Mouse (Mus musculus): Measurements from ENCODE around the gene Rhbdf1. TPM values are rescaled to one million over a fixed set of nuclear protein-coding genes. Genes with fewer than 3 reads are reported as not detected.

Gene Rhbdf1
- polyA plus RNA-seq (2015; fragmentation: Nextera tagmentation; extraction: Ambion mirVana), result 10.6 and 11.2 TPM in 2 replicates

DNA sequence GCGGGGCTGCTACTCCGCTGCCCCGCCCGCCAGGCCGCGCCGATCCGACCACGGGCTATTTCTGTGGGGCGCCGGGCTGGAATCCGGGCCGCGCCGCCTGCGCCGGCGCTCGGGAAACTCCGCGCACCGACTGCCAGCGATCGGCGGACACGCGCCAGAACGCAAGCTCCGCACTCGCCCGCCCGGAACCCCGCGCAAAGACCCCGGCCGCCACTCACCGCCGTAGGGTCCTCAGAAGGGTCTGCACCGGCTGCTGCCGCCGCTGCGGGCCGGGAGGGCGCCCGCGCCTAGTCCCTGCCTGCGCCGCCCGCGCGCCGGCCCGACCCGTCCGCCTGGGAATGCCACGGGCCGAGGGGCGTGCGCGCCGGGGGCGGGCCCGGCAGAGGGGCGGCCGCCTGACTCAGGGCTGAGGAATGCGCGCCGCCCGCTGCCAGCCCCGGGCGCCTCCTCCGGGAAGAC, at the start of gene Rhbdf1:
Gene Rhbdf1 (minus strand): TSS at position 350 of the 459 bp plus-strand sequence.
- no peak for DNase-seq (ENCODE audit: low spot score)

DNA sequence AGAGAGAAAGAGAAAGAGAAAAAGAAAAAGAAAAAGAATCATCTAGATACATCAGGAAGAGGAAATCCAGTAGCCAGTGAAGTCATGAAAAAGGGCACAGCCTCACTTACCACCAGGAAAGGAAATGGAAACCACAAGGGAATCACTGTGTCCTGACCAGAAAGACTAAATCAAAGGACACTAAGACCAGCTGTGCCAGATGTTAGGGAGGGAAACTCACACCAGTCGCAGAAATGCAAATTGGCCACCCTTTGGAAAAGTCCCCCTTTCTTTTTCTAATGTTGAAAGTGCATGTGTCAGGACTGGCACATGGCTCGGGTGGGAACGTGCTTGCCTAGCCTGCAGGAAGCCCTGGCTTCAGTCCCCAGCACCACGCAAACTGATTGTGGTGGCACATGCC, 49.1 kb upstream of the Rhbdf1 start:
- no peak for DNase-seq (ENCODE audit: low spot score)

DNA sequence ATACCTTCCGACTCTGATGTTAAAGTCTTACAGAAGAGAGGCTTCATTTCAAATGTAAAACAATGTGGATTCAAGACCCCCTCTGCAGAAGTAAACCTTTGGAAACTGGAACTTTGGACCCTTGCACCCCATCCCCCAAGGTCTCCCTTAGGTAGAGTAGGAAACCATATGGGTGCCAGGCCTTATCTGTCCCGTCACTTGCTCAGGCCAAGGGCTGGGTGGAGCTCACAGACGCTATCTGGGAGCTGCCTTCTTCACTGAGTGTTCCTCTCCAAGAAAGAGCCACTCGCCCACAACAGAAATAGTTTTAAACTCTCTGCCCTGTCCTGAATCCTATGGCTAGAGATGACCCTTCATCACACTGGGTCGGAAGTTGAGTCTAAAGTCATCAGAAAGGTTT, 46.9 kb upstream of the Rhbdf1 start:
- no peak for DNase-seq (ENCODE audit: low spot score)

DNA sequence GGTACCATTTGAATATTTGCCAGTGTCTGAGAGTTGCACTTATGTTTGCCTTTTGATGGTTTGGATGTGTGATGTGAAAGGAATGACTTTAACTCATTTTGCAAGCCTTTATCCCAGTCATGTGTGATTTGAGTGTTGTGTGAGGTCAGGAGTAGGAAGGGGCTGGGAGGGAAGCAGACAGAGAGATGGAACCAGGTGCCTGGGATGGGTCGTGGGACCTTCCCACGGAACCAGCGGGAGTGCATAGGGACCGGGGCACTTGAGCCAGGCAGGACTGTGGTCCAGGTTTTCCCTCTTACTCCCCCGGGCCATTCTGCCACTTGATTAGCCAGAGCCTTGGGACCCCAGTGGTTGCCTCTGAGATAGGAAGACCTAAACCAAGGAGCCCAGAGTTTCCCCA, 45.9 kb upstream of the Rhbdf1 start:
- no peak for DNase-seq (ENCODE audit: low spot score)

DNA sequence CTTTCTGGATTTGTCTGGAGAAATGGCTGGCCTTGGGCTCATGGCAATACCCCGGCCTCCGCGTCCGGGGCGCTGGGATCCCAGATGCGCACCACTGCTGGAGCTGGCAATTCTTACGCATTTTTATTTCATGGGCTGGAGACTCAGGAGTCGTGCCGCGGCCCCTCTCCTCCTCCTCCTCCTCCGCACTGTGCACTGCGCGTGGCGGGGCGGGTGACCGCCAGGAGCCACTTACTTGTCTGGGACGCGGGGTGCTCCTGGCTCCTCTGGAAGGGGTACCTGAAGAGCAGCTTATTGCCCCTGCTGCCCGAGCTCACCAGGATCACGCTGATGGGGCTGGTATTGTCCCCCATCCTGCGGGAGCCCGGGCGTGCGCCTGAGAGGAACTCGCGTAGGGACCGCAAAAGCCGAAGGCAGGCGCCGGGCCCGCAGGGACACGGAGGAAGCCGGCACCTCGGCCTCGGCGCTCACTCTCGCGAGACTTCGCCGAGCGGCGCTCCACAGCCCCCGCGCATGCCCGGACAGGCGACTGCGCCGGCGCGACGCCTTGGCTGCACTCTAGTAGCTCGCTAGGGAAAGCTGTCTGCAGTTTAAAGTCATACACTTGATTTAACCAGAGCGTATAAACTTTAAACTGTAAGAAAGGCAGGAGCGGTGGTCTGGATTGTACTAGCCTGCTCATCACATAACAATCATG, 45.2 kb upstream of the Rhbdf1 start, which contains the start of gene Nprl3:
Gene Nprl3 (minus strand): TSS at position 520 of the 697 bp plus-strand sequence.
- DNase-seq (ENCODE audit: low spot score), result peak; percentile 96

DNA sequence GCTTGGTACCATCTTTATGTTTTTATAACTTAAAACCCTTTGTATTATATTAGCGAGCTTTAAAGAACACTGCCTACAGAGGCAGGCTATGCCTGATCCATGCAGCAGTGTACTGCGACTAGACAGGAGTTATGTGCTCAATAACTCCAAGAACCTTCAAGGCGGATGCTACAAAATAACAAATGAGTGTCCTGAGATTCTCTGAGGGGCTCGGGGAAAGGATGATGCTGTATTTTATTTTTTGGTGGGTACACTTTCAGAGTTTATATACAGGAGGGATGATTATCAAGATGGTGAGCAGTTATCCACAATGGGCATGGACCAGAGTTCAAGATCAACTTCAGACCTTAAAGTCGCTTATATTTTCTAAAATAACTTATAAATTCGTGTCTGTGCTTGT, 44.7 kb upstream of the Rhbdf1 start:
- DNase-seq (ENCODE audit: low spot score), result no peak

DNA sequence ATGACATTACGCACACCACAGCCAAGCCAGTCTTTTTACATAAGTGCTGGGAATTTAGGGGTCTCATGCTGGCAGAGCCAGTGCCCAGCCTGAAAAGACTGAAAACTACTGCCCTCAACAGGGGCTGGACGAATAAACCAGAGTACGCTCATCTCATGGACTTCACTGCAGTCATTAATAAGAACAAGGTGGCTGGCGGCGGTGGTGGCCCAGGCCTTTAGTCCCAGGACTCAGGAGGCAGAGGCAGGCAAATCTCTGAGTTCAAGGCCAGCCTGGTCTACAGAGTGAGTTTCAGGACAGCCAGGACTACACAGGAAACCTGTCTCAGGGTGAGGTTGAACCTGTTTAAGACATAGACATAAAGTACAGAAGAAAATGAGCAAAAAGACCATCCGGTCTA, 44.1 kb upstream of the Rhbdf1 start:
- DNase-seq (ENCODE audit: low spot score), result no peak

DNA sequence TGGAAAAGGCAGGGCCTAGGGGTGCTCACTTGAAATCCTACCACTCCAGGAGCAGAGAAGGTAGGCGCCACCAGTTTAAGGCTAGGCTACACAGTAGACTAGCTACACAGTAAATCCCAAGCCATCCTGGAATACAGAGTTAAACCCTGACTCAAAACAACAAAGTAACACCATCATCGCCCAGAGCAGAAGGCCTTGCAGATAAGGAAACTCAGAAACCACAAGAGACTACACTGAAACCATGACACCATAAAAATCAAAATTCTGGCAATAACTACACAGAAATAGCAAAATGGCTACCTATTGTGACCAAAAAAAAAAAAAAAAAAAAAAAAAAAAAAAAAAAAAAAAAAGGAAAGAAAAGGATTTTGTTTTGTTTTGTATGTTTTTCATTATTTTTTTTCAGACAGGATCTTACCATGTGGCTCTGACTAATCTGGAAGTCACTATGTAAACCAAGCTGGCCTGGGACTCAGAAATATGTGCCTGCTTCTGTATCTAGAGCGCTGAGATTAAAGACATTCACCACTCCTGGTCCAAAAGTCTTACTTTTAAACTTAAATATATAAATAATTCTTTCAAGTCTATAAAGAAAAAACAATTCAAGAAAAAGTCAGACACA, 43.1 kb upstream of the Rhbdf1 start:
- DNase-seq (ENCODE audit: low spot score), result no peak

DNA sequence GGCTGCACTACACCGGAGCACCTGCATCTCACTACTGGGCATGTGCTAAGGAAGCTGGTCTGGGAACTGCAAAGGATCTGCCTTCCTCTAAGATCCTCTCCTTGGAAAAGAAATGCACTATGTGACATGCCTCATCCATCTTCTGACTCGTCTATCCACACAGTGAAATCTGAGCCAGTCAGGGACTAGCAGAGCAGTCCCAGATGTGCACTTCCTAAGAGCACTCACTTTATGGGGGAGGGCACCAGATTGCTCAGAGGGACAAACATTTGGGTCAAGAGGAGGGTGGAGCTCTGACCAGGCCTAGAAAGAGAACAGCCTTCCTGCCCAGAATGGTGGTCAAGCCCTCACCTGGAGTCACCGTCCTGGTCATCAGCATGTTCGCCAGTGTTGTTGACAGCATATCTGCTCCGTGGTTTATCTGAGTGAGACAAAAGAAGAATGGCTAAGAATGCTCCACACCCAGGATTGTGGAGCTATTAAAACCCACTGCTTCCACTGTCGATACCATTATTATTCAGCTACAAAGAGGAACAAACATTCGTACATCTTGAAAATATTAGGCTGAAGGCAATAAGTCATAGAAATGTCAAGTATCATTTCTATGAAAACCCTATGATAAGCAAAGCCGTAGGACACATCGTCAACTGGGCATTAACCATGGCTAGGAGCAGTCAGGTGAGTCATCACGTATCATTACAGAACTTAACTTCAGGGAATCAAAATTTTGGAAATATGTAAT, 40.7 kb upstream of the Rhbdf1 start:
- DNase-seq (ENCODE audit: low spot score), result no peak

DNA sequence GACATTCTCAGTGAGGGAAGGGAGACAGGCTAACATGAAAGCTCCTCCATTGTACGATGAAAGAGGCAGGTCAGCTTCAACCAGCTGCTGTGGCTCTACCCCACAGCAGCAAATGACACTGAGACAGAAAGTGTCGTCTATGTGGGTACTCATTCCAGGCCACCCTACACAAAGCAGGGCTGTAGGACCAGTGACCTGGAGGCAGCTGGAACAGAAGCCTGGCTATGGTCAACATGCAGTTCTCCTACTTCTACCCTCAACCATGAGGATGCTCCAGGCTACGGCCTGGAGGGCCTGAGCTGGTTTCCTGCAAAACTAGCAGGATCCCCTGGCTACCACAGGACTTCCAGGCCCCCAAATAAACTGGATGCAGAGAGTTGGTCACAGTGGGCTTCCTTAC, 34.5 kb upstream of the Rhbdf1 start:
- no peak for DNase-seq (ENCODE audit: low spot score)

DNA sequence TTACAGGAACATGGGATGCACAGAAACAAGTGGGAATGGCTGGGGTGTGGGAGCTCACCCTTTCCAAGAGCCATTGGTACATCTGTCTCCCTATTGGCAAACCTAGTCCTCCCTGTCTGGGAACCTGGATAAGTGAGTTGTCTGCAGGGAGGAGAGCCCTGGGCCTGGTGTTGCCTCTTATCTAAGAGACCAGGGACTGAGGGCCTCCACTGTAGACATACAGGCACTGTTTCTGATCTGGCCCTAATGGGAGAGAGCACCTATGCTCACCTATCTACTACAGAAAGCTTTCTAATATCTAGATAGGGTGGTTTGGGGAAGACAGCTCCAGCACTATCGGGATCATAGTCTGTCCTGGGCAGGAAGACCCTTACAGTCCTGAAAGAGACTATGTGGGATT, 34.0 kb upstream of the Rhbdf1 start:
- DNase-seq (ENCODE audit: low spot score), result no peak

DNA sequence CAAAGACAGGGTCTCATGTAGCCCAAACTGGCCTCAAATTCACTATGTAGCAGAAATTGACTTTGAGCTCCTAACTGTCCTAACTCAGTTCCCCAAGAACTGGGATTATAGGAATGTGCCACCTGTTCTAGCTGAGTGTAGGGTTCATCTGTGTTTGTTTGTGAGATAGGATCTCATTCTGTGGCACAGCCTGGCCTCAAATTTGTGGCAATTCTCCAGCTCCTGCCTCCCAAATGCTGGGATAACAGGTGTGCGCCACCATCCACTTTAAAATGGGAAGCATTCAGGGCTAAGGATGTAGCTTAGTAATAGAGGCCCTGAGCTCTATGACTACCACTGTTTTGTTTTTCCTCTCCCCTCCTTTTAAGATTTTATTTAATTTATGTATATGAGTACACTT, 31.0 kb upstream of the Rhbdf1 start:
- no peak for DNase-seq (ENCODE audit: low spot score)

DNA sequence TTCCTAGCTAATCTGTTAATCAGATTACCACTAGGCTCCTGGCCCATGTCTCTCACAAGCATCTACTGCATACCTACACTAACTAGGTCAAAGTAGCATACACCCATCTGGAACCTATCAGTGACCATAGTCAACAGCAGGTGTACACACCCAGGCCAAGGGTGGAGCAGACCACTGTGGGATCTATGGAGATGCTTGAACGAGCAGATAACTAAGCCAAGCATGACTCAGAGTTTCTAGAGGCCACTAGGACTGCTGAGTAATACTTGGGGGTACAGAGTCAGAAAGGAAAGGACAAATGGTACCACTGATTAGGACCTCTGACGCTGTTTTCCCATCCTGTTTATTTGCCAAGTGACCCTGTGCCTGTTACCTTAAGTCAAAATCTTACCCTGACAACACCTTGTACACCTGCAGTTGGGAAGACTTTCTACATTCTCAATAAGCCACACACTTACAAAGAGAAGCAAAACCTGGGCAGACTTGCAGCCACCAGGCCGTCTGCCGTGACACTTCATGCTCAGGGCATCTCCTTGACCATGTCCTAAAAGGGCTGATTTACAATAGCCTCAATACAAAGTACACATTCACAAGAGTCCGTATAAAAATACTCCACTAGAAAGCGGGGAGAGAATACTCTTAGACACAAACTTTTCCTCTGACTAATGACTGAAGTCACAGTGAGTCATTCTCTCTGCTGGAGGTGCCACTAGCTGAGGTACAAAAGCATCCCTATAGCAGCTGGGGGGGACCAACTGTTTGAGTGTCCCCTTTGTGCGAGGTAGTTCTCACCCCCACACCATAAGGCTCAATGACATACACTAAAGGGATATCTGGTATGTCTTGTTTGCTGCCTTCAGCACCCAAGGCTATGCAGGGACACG, 29.0 kb upstream of the Rhbdf1 start:
- DNase-seq (ENCODE audit: low spot score), result no peak

DNA sequence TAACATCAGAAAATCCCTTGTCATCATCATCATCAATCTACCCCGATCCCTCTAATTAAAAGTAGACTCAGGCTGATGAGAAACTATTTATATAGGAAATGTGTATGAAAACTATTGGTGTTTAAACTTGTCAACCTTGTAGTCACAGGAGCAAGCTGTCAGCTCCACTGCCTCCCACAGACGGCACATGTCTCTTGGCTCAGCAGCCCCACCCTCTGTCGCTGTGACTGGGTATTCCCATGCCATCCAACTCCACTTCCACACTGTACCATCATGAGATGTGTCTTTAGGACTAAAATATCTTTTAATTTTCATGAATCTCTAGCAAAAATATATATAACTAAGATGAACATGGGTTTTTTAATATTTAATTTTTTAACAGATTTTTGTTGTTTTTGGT, 26.2 kb upstream of the Rhbdf1 start:
- DNase-seq (ENCODE audit: low spot score), result no peak

DNA sequence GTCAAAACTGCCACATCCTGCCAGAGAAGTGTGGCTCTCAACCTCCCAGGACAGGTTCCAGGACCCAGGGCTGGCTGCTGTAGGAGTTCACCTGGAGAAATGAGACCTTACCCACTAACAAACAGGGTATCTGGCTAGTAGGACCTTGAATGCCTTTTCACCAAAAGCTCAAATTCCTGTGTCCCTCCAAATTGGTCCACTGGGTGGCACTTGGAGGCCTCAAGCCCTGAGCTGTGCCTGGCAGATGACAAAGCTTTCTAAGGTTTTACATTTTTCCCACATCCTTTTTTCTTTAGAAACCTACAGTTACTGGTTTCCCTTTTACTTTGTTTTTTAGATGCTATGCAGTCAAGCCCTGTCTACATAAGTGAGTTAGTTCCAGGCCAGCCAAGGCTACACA, 25.0 kb upstream of the Rhbdf1 start:
- DNase-seq (ENCODE audit: low spot score), result peak; percentile 26

DNA sequence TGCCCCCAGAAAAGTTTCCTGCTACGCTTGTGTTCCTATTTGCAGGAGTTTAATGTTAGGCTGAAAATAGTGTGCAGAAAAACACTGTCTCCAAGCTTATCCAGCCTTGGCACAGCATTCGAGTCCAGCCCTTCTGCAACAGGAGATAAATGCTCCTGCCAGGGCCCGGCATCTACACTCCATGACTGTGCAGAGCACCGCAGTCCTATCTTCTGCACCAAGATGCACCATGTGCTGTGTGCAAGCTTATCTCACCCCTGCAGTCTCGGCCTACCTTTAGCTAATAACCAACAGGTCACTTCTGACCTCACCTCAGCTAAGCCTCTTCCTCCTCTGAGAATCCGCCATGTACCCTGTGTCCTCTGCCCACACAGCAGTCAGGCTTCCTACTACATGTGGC, 23.5 kb upstream of the Rhbdf1 start:
- no peak for DNase-seq (ENCODE audit: low spot score)

DNA sequence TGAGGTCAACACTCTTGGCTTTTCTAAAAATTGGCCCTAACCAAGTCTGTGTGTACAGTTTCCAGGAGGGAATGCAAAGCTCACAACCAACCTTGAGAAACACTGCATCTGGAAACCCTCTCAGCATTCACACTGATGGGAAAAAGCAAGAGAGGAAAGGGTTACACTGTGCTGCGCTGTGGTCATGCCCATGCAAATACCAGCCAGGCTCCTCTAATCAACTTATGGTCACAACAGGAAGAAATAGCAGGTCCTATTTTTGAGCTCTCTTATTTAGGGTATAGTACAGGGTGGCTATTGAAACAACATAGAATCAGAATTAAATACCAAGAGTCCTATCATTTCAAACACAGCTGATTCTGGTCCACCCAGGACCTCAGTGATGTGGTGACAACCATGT, 22.5 kb upstream of the Rhbdf1 start:
- no peak for DNase-seq (ENCODE audit: low spot score)

DNA sequence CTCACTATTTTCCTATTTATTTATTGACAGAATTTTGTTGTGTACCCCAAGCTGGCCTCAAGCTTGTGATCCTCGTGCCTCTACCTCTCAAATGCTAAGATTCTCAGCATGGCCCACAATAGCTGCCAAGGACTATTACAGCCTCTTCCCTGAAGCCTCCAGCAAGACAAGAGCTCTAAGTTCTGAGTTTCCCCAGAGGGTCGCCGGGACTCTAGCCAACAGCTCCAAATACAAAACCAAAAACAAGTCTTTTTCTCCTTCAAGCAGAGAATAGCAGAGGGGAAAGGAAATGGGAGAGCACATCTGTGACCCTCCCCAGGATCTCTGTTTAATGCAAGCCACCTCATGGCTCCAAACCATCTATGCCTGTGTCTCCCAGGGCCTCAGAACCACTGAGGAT, 22.0 kb upstream of the Rhbdf1 start:
- no peak for DNase-seq (ENCODE audit: low spot score)

DNA sequence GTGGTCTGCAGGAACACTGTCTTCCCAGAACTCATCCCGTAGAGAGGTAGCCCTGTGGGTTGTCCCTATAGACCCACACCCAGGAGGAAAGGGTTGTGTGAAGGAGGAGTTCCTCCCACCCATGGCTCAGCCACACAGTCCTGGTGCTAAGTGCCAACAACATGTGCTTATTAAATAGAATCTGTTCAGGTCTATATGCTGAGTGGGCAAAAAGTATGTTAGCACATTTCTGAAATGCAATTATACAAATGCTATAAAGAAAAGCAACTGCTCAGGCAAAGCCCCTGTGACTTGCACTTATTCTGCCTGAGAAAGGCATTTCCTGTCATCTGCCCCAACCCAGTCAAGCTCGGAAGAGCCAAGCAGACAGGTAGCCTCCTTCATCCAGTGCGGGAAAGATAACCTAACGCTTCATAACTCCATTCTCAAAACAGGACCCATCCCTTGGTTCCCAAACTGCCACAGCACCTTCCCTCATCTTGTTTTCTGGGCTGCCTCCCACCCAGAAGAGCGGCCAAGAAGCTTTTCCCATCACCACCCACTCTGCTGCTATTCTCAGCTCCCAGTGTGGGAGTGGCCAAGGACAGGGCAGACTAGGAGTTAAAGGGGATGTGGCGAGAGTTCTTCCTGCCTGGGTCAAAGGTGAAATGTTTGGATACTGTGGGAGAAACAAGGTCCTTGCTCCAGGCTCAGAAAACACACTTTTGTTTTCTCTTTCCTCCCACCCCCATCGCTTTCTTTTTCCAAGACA, 21.3 kb upstream of the Rhbdf1 start:
- DNase-seq (ENCODE audit: low spot score), result no peak

DNA sequence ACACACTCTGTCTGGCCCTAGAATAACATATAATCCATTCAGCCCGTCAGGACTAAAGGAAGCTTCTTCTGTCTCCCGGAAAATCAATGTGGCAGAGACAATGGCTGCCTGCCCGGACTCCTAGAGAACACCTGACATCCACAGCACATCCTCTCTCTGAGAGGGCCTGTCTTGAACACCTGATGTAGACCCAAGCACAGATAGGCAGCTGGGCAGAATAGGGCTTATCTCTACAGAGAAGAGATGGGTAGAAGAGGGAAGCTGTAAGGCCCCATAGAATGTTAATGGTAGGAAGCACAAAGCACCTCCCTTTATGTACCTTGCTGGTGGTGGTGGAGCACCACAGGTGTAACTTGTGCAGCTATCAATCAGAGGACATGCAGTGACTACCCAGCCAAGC, 20.1 kb upstream of the Rhbdf1 start:
- no peak for DNase-seq (ENCODE audit: low spot score)

DNA sequence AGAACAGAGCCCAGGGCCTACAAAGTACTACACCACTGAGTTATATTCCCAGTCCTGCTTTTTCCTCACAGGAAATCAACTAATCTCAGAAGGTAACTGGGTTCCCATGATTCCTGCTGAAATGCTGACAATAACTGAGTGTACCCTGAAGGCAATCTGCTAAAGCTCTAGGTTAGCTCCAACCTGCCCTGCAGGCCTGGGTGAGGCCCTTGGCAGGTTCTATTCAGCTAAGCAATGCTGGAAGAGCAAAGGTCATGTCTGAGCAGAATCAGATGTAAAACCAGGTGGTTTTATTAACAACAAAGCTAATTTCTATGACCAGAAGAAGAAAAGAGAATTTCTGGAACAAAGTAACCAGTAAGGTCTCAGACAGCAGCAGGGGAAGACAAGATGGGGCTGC, 19.3 kb upstream of the Rhbdf1 start:
- no peak for DNase-seq (ENCODE audit: low spot score)
